Mouse (Mus musculus) heart, postnatal 0 days (tissue): ENCODE data around the gene Setd2. TPM values are rescaled to one million over a fixed set of nuclear protein-coding genes. Genes with fewer than 3 reads are reported as not detected.

Experiments used
- ATAC-seq: fragments of 200-750 bp; cut with Nextera tagmentation; 2 replicates; pipeline ENCODE4 v1.8.0; 2017; ENCODE audit warnings: low read depth, moderate number of reproducible peaks, moderate library complexity; ENCODE audit not compliant: insufficient read depth
- DNase-seq: peaks from one replicate; pipeline ENCODE4 v3.0.0-alpha.2; 2016; ENCODE audit warnings: low spot score
- H3K27ac ChIP-seq: fragments of 300-500 bp; sonication (generic); 2 replicates; pipeline ENCODE4 v1.5.1; 2014; ENCODE audit warnings: low read depth, mild to moderate bottlenecking
- H3K27me3 ChIP-seq: fragments of 300-500 bp; sonication (generic); 2 replicates; pipeline ENCODE4 v1.6.1; 2014; ENCODE audit warnings: low read length, mixed read lengths; ENCODE audit not compliant: control insufficient read depth, insufficient read depth
- H3K36me3 ChIP-seq: fragments of 300-500 bp; sonication (generic); replicated peaks from 2 replicates; pipeline ENCODE4 v1.6.1; 2014; ENCODE audit warnings: low read length, mixed read lengths; ENCODE audit not compliant: control insufficient read depth, insufficient read depth
- H3K4me1 ChIP-seq: fragments of 300-500 bp; sonication (generic); 2 replicates; pipeline ENCODE4 v1.6.1; 2014; ENCODE audit warnings: antibody characterized with exemption; ENCODE audit not compliant: control insufficient read depth, insufficient read depth
- H3K4me2 ChIP-seq: fragments of 300-500 bp; sonication (generic); 2 replicates; pipeline ENCODE4 v1.6.1; 2014; ENCODE audit warnings: low read depth, mild to moderate bottlenecking, low read length, moderate library complexity
- H3K4me3 ChIP-seq: fragments of 300-500 bp; sonication (generic); 2 replicates; pipeline ENCODE4 v1.5.1; 2014; ENCODE audit warnings: low read depth, low read length
- H3K9ac ChIP-seq: fragments of 300-500 bp; sonication (generic); replicated peaks from 2 replicates; pipeline ENCODE4 v1.6.1; 2014; ENCODE audit warnings: low read depth, low read length, mixed read lengths
- H3K9me3 ChIP-seq: fragments of 300-500 bp; sonication (generic); replicated peaks from 2 replicates; pipeline ENCODE4 v1.6.1; 2016; ENCODE audit warnings: low read length; ENCODE audit not compliant: control insufficient read depth
- CTCF ChIP-seq: IDR thresholded peaks from 2 replicates; pipeline ENCODE4 v1.5.1; 2016; ENCODE audit warnings: antibody characterized with exemption, control low read depth, low read depth
- EP300 ChIP-seq: IDR thresholded peaks from 2 replicates; pipeline ENCODE4 v1.6.1; 2016; ENCODE audit warnings: antibody characterized with exemption, low read depth
- WGBS: fragments of 180-500 bp; shearing (Covaris S2); extraction: QIAGEN DNeasy Blood & Tissue Kit; methylation state at CpG from one replicate; pipeline ENCODE4 v1.1.7; 2014; 5-methylcytosine and 5-hydroxymethylcytosine counted together
- polyA plus RNA-seq: library from polyadenylated mRNA; unstranded; fragments of >200 nt; fragmentation: Nextera tagmentation; extraction: Ambion mirVana; gene quantifications from 2 replicates; pipeline ENCODE4 v1.2.1, GENCODE M21; 2015
- total RNA-seq: library from RNA; depleted of rRNA; stranded (reverse); fragments of >200 nt; gene quantifications from 2 replicates; pipeline ENCODE4 v1.2.3, GENCODE M21; 2014; ENCODE audit warnings: low replicate concordance

Gene Setd2
- total and polyA plus RNA-seq, 2 experiments from 2014 or later, result 13.0 to 33.2 TPM

GRCm38 (mm10) chr9:110641006-110641405, 108.6 kb downstream of the Setd2 start:
- Histone ChIP-seq H3K36me3 (peaks cover 35% of the 10 kb centered on the region), H3K9ac (no peak overlapping the region), H3K9me3 (no peaks in the 10 kb centered on the region), H3K27ac (no peak overlapping the region), H3K4me2 (no peak overlapping the region), H3K4me1 (no peaks in the 10 kb centered on the region), H3K4me3 (no peak overlapping the region), H3K27me3 (no peaks in the 10 kb centered on the region)
- ATAC-seq (no peak), DNase-seq (no peak)
- WGBS, result 82% methylated on average over 5 of the region's 5 CpGs
- no peak for TF ChIP-seq CTCF
- TF ChIP-seq EP300, result no peak

- DNase-seq (no peak), ATAC-seq (no peak)
- Histone ChIP-seq H3K27me3 (no peaks in the 10 kb centered on the region), H3K4me3 (no peak overlapping the region), H3K4me2 (no peak overlapping the region), H3K9ac (no peak overlapping the region), H3K27ac (no peak overlapping the region), H3K9me3 (no peaks in the 10 kb centered on the region), H3K4me1 (no peaks in the 10 kb centered on the region), H3K36me3 (peaks cover 19% of the 10 kb centered on the region; the same call in 1 of the 2 replicates)
- TF ChIP-seq CTCF, result no peak
- no peak for TF ChIP-seq EP300
- 62% methylated on average over 5 of the region's 5 CpGs for WGBS
Observed at GRCm38 (mm10) chr9:110642812-110643524, 110.6 kb downstream of the Setd2 start.

- no peak for TF ChIP-seq CTCF
- TF ChIP-seq EP300, result no peak
- no peak overlapping the region for H3K4me2 ChIP-seq
- H3K36me3 ChIP-seq, result peaks cover 11% of the 10 kb centered on the region; the same call in 1 of the 2 replicates
- no peak overlapping the region for H3K9ac ChIP-seq
- ATAC-seq, result no peak
- H3K4me3 ChIP-seq, result no peak overlapping the region
- no peaks in the 10 kb centered on the region for H3K4me1 ChIP-seq
- no peaks in the 10 kb centered on the region for H3K9me3 ChIP-seq
- H3K27ac ChIP-seq, result no peak overlapping the region
- DNase-seq, result no peak
- WGBS, result 61% methylated on average over 9 of the region's 9 CpGs
- H3K27me3 ChIP-seq, result no peaks in the 10 kb centered on the region
Observed at GRCm38 (mm10) chr9:110643787-110644186, 111.4 kb downstream of the Setd2 start.

GRCm38 (mm10) chr9:110644295-110644694, 111.9 kb downstream of the Setd2 start:
- ATAC-seq (no peak), DNase-seq (no peak)
- WGBS, result 85% methylated on average over 10 of the region's 10 CpGs
- Histone ChIP-seq H3K4me1 (no peaks in the 10 kb centered on the region), H3K27ac (no peak overlapping the region), H3K4me3 (no peak overlapping the region), H3K27me3 (no peaks in the 10 kb centered on the region), H3K36me3 (peaks cover 6% of the 10 kb centered on the region; the same call in 1 of the 2 replicates), H3K9me3 (no peaks in the 10 kb centered on the region), H3K4me2 (no peak overlapping the region), H3K9ac (no peak overlapping the region)
- TF ChIP-seq CTCF (no peak), EP300 (no peak)

- Histone ChIP-seq H3K9me3 (no peaks in the 10 kb centered on the region), H3K4me3 (no peak overlapping the region), H3K4me1 (no peaks in the 10 kb centered on the region), H3K9ac (no peak overlapping the region), H3K36me3 (peaks cover 6% of the 10 kb centered on the region; the same call in 1 of the 2 replicates), H3K27me3 (no peaks in the 10 kb centered on the region), H3K4me2 (peak overlapping the region; percentile 32; the same call in 1 of the 2 replicates), H3K27ac (no peak overlapping the region)
- WGBS, result 72% methylated on average over 9 of the region's 9 CpGs
- ATAC-seq (no peak), DNase-seq (no peak)
- no peak for TF ChIP-seq EP300
- no peak for TF ChIP-seq CTCF
Observed at GRCm38 (mm10) chr9:110645219-110645618, 112.8 kb downstream of the Setd2 start.

- Histone ChIP-seq H3K36me3 (no peaks in the 10 kb centered on the region), H3K27me3 (no peaks in the 10 kb centered on the region), H3K9ac (no peak overlapping the region), H3K4me2 (no peak overlapping the region), H3K27ac (no peak overlapping the region), H3K4me1 (peaks cover 13% of the 10 kb centered on the region), H3K4me3 (no peak overlapping the region), H3K9me3 (no peaks in the 10 kb centered on the region)
- TF ChIP-seq EP300 (no peak), CTCF (no peak)
- ATAC-seq (no peak), DNase-seq (no peak)
Observed at GRCm38 (mm10) chr9:110649775-110650174, 117.4 kb downstream of the Setd2 start.
